Mouse (Mus musculus): ENCODE measurements around the gene Ucp1.

- TF ChIP-seq HCFC1 (IDR thresholded peaks at IDR 0.05; ENCODE audit: low read depth, low read length) (no peak), JUND (conservative IDR thresholded peaks at IDR 0.05; ENCODE audit: low read depth, low read length) (no peak), USF2 (conservative IDR thresholded peaks at IDR 0.05; ENCODE audit: low read depth, low read length) (no peak), POLR2A (IDR thresholded peaks at IDR 0.05; ENCODE audit: low read depth, low read length) (no peak), ZKSCAN1 (IDR thresholded peaks at IDR 0.05; ENCODE audit: borderline replicate concordance, low read depth, low read length) (no peak), EP300 (IDR thresholded peaks at IDR 0.05; ENCODE audit: low read length) (no peak), CTCF (conservative IDR thresholded peaks at IDR 0.05 in 1 of 2, IDR thresholded peaks at IDR 0.05 in 1 of 2; ENCODE audit: low read depth in 2 of 2, low read length in 2 of 2) (no peak), RCOR1 (conservative IDR thresholded peaks at IDR 0.05; ENCODE audit: low read depth, low read length) (no peak), RAD21 (IDR thresholded peaks at IDR 0.05; ENCODE audit: low read depth, low read length) (no peak), POLR2AphosphoS2 (IDR thresholded peaks at IDR 0.05; ENCODE audit: low read depth, low read length) (no peak), ELF1 (IDR thresholded peaks at IDR 0.05; ENCODE audit: low read depth, low read length) (no peak), E2F4 (IDR thresholded peaks at IDR 0.05; ENCODE audit: insufficient replicate concordance, low read depth, low read length) (no peak), TBP (conservative IDR thresholded peaks at IDR 0.05; ENCODE audit: low read depth, low read length) (no peak), TCF12 (IDR thresholded peaks at IDR 0.05; ENCODE audit: low read depth, low read length) (no peak)
Measured at GRCm38 (mm10) chr8:83271172-83271571, 19.0 kb upstream of the Ucp1 start.
